Comparison of ENCODE assay signal across 9 mouse cellular contexts in the genomic region with DNA sequence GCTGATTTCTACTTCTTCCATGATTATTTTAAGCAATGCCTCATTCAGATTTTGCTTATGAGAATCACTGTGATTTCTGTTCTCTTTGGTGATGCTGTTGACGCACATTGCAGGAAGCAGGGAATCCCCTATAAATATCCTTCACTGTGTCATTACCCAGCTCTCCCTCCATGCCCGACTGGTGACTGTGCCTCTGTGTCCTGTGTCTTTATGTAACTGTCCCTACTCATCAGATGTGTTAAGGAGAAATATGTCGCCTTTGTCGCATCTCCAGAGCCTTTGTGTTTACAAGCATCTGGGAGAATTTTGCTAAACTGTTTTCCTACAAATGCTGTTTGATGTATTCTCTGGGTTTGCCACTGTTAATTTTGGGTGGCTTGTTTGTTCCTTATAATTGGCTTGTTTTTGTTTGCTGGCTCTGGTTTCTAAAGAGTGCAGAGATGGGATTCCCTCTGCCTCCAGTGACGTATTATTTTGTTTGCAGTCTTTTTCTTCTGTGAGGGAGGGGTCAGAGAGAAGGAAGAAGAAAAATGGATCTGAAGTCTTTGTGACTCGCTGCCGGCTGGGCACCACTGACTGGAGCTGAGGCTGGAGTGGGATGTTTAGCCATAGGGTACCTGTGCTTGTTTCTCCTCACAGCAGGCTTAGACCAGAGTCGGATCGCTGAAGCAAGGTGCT. TPM values are rescaled to one million over a fixed set of nuclear protein-coding genes. Genes with fewer than 3 reads are reported as not detected.
DNase-seq lines count a peak whose midpoint lies in the region; ATAC-seq and TF ChIP-seq lines count a peak whose summit lies in the region.
"Had no signal": no experiment of that assay in that cellular context is flagged by ENCODE, and none has a peak within 500 bp of the region (broad histone marks: within the 10 kb centered on the region; RNA-seq: fewer than 3 reads in every experiment).

No protein-coding gene starts in this region.

- H3K4me2 ChIP-seq in kidney, postnatal 0 days (ENCODE audit: low read length), result peak overlapping the region; percentile 25
- 0 out of 2 replicates have a peak overlapping the region, but pooled peaks have one; percentile 10 for H3K4me2 ChIP-seq in heart, embryonic 16.5 days (ENCODE audit: low read depth, low read length)
- peak overlapping the region; percentile 45 for H3K4me2 ChIP-seq in midbrain, embryonic 13.5 days (replicated peaks)
- H3K4me2 ChIP-seq in liver, embryonic 12.5 days, result no peak overlapping the region

- H3K27ac ChIP-seq in kidney, postnatal 0 days, result no peak overlapping the region
- peak overlapping the region; percentile 4; the same call in 1 of the 2 replicates for H3K27ac ChIP-seq in cortical plate, adult 2 months (ENCODE audit: insufficient read depth, low read length)
- peak overlapping the region; percentile 29; the same call in 1 of the 2 replicates for H3K27ac ChIP-seq in heart, embryonic 16.5 days (ENCODE audit: low read length)
- H3K27ac ChIP-seq in midbrain, embryonic 13.5 days, result peak overlapping the region; percentile 22
- no peak overlapping the region for H3K27ac ChIP-seq in liver, embryonic 12.5 days

- ATAC-seq in kidney, postnatal 0 days (replicated peaks; ENCODE audit: low FRiP score, low read depth), result no peak
- ATAC-seq in heart, embryonic 16.5 days (replicated peaks; ENCODE audit: extremely low read depth, insufficient read depth, low FRiP score), result 0 out of 2 replicates have a peak, but pooled peaks have one; percentile 15
- ATAC-seq in midbrain, embryonic 13.5 days, result peak; percentile 71
- ATAC-seq in liver, embryonic 12.5 days, result no peak

- 17% methylated on average over 9 of the region's 9 CpGs for WGBS in kidney, postnatal 0 days
- WGBS in heart, embryonic 16.5 days, result 17% methylated on average over 9 of the region's 9 CpGs
- 7% methylated on average over 9 of the region's 9 CpGs for WGBS in midbrain, embryonic 13.5 days
- 41% methylated on average over 9 of the region's 9 CpGs for WGBS in liver, embryonic 12.5 days (ENCODE audit: insufficient replicate concordance)

- H3K9ac ChIP-seq in kidney, postnatal 0 days (ENCODE audit: low read depth, low read length), result no peak overlapping the region
- peak overlapping the region; percentile 45; the same call in 1 of the 2 replicates for H3K9ac ChIP-seq in heart, embryonic 16.5 days (ENCODE audit: low read length)
- peak overlapping the region; percentile 28 for H3K9ac ChIP-seq in midbrain, embryonic 13.5 days (replicated peaks)
- H3K9ac ChIP-seq in liver, embryonic 12.5 days, result no peak overlapping the region

- H3K27me3 ChIP-seq in kidney, postnatal 0 days (ENCODE audit: insufficient read depth, low read length), result no peaks in the 10 kb centered on the region
- H3K27me3 ChIP-seq in heart, embryonic 16.5 days (ENCODE audit: control insufficient read depth, insufficient read depth, low read length), result no peaks in the 10 kb centered on the region
- no peaks in the 10 kb centered on the region for H3K27me3 ChIP-seq in midbrain, embryonic 13.5 days
- no peaks in the 10 kb centered on the region for H3K27me3 ChIP-seq in liver, embryonic 12.5 days (replicated peaks)

- TF ChIP-seq POLR2A in cortical plate, adult 2 months (IDR thresholded peaks at IDR 0.05; ENCODE audit: extremely low read depth, insufficient read depth, low read length), result peak; percentile 58

- 0 out of 2 replicates have a peak, but pooled peaks cover 3% of the 10 kb centered on the region for H3K36me3 ChIP-seq in kidney, postnatal 0 days (ENCODE audit: insufficient read depth, low read length)
- no peaks in the 10 kb centered on the region for H3K36me3 ChIP-seq in heart, embryonic 16.5 days (ENCODE audit: control insufficient read depth, insufficient read depth)
- no peaks in the 10 kb centered on the region for H3K36me3 ChIP-seq in midbrain, embryonic 13.5 days
- H3K36me3 ChIP-seq in liver, embryonic 12.5 days, result peaks cover 3% of the 10 kb centered on the region; the same call in 1 of the 2 replicates

- H3K9me3 ChIP-seq in kidney, postnatal 0 days (replicated peaks; ENCODE audit: low read length), result no peaks in the 10 kb centered on the region
- H3K9me3 ChIP-seq in heart, embryonic 16.5 days (replicated peaks; ENCODE audit: control insufficient read depth, low read length), result no peaks in the 10 kb centered on the region
- H3K9me3 ChIP-seq in midbrain, embryonic 13.5 days, result no peaks in the 10 kb centered on the region
- H3K9me3 ChIP-seq in liver, embryonic 12.5 days (replicated peaks), result no peaks in the 10 kb centered on the region

- no peak overlapping the region for H3K4me3 ChIP-seq in kidney, postnatal 0 days (replicated peaks; ENCODE audit: low read depth, low read length)
- H3K4me3 ChIP-seq in cortical plate, adult 2 months (ENCODE audit: insufficient read depth, low read length), result peak overlapping the region; percentile 41
- no peak overlapping the region for H3K4me3 ChIP-seq in heart, embryonic 16.5 days (ENCODE audit: low read length)
- peak overlapping the region; percentile 20 for H3K4me3 ChIP-seq in midbrain, embryonic 13.5 days (replicated peaks)
- no peak overlapping the region for H3K4me3 ChIP-seq in liver, embryonic 12.5 days

- peak; percentile 43 for DNase-seq in kidney, postnatal 0 days (ENCODE audit: low spot score)
- DNase-seq in kidney, postnatal 36 days, result no peak
- no peak for DNase-seq in lung, postnatal 25 days (ENCODE audit: low spot score)
- DNase-seq in thymus, postnatal 0 days (ENCODE audit: low spot score), result no peak

- H3K4me1 ChIP-seq in kidney, postnatal 0 days (replicated peaks; ENCODE audit: insufficient read depth, low read length), result 0 out of 2 replicates have a peak, but pooled peaks cover 16% of the 10 kb centered on the region
- peaks cover 5% of the 10 kb centered on the region; the same call in 1 of the 2 replicates for H3K4me1 ChIP-seq in cortical plate, adult 2 months (ENCODE audit: control insufficient read depth, insufficient read depth, low read length)
- H3K4me1 ChIP-seq in heart, embryonic 16.5 days (ENCODE audit: control insufficient read depth, insufficient read depth, low read length), result peaks cover 20% of the 10 kb centered on the region
- H3K4me1 ChIP-seq in midbrain, embryonic 13.5 days (replicated peaks), result peaks cover 40% of the 10 kb centered on the region
- peaks cover 30% of the 10 kb centered on the region for H3K4me1 ChIP-seq in liver, embryonic 12.5 days

- no peak for TF ChIP-seq CTCF in kidney, postnatal 0 days (IDR thresholded peaks at IDR 0.05; ENCODE audit: low read depth)
- TF ChIP-seq CTCF in cortical plate, adult 2 months (IDR thresholded peaks at IDR 0.05; ENCODE audit: extremely low read depth, insufficient read depth, low read length), result no peak

RNA-seq across cellular contexts. Expression of a gene that starts 40.7 kb away (rescaled TPM):
- polyA plus RNA-seq in kidney, postnatal 0 days (2015; fragmentation: Nextera tagmentation; extraction: Ambion mirVana), result 33.1 and 34.4 TPM in 2 replicates
- 185 and 201 TPM in 2 replicates for polyA plus RNA-seq in cortical plate, adult 2 months (2012; rRNA removed)
- polyA plus RNA-seq in heart, embryonic 16.5 days (2015; fragmentation: Nextera tagmentation; extraction: Ambion mirVana), result 22.6 and 29.9 TPM in 2 replicates
- polyA plus RNA-seq in midbrain, embryonic 13.5 days (2015; fragmentation: Nextera tagmentation; extraction: Ambion mirVana), result 35.0 and 36.1 TPM in 2 replicates
- 16.7 and 19.0 TPM in 2 replicates for polyA plus RNA-seq in liver, embryonic 12.5 days (2016; fragmentation: Nextera tagmentation; extraction: Ambion mirVana)
- polyA plus RNA-seq in thymus, postnatal 0 days (2015; fragmentation: Nextera tagmentation; extraction: Ambion mirVana), result 19.4 and 26.7 TPM in 2 replicates

RNA-seq across cellular contexts. Expression of a gene that starts 50.6 kb away (rescaled TPM):
- 0.14 and 0.23 TPM in 2 replicates for polyA plus RNA-seq in kidney, postnatal 0 days (2015; fragmentation: Nextera tagmentation; extraction: Ambion mirVana)
- not detected in 2 replicates for polyA plus RNA-seq in cortical plate, adult 2 months (2012; rRNA removed)
- polyA plus RNA-seq in heart, embryonic 16.5 days (2015; fragmentation: Nextera tagmentation; extraction: Ambion mirVana), result not detected in 2 replicates
- not detected in 2 replicates for polyA plus RNA-seq in midbrain, embryonic 13.5 days (2015; fragmentation: Nextera tagmentation; extraction: Ambion mirVana)
- 1.1 and 1.5 TPM in 2 replicates for polyA plus RNA-seq in liver, embryonic 12.5 days (2016; fragmentation: Nextera tagmentation; extraction: Ambion mirVana)
- not detected in 2 replicates for polyA plus RNA-seq in thymus, postnatal 0 days (2015; fragmentation: Nextera tagmentation; extraction: Ambion mirVana)
- polyA plus RNA-seq: gonadal fat pad, adult 2 months had no signal

Comparison
In these comparisons a context has a peak if more than half of its experiments do, and no peak if none do; other contexts are left out.
1. ATAC-seq: peak in heart, embryonic 16.5 days (single experiment) and midbrain, embryonic 13.5 days (single experiment); none in kidney, postnatal 0 days (single experiment) and liver, embryonic 12.5 days (single experiment).
2. H3K27ac ChIP-seq: peak in cortical plate, adult 2 months (single experiment), heart, embryonic 16.5 days (single experiment) and midbrain, embryonic 13.5 days (single experiment); none in kidney, postnatal 0 days (single experiment) and liver, embryonic 12.5 days (single experiment).
3. H3K4me3 ChIP-seq: peak in cortical plate, adult 2 months (single experiment) and midbrain, embryonic 13.5 days (single experiment); none in kidney, postnatal 0 days (single experiment), heart, embryonic 16.5 days (single experiment) and liver, embryonic 12.5 days (single experiment).
4. H3K9ac ChIP-seq: peak in heart, embryonic 16.5 days (single experiment) and midbrain, embryonic 13.5 days (single experiment); none in kidney, postnatal 0 days (single experiment) and liver, embryonic 12.5 days (single experiment).